Mouse (Mus musculus) MEL-GATA-1-ER (cell line): ENCODE measurements at regions not wholly inside any gene's neighbourhood (a gene's known extent, or its start where the extent isn't known, plus 50 kb on each side); places are given as distances from the start of the nearest gene placed in this dataset.

Experiments used
- DNase-seq: peaks from one replicate; pipeline ENCODE4 v3.0.0-alpha.2; 2012; ENCODE audit warnings: low read depth; ENCODE audit errors: extremely low read depth

DNA sequence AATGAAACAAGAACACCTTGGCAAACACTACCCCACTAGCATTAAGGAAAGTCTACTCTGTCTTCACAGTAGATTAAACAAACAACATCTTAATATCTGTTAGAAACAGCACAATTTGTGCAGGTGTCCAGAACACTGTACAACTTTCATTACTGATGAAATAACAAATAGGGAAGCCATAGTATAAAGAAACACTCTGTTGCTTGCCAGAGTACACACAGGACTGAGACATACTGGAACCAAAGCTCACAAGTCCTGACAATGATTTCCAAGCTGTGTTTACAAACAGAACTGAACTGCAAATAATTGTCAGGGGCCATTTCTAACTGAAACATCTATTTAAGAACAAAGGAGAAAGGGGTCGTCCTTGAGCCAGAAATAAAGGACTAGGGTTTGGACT is 478.4 kb downstream of the Klf12 start:
- DNase-seq: no peak

DNA sequence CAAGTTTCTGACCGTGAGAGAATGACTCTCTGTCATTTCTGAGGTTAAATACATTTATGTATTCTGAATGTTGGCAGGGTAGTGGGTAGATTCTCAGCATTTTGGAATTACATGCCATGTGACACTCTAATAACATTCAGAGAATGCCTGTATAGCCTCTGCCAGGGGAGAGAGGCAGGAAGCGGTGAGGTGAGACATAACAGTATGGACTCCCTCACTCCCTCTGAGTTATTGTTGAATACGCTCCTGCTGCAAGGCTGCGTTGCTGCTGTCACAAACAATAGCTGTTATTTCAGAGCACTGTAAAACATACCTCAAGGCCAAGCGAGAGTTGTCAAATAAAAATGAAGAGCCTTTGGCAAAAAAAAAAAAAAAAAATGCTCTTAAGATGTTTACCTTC is 477.9 kb downstream of the Klf12 start:
- DNase-seq: no peak

GRCm38 (mm10) chr14:99812741-99813485 is 471.6 kb downstream of the Klf12 start:
- DNase-seq: no peak
